Mouse (Mus musculus) forebrain, embryonic 12.5 days (tissue): Measurements from ENCODE around the gene 1520401A03Rik. TPM values are rescaled to one million over a fixed set of nuclear protein-coding genes. Genes with fewer than 3 reads are reported as not detected.
A peak's percentile ranks its signal among the peaks of the same experiment; 100 is the strongest.

Source experiments
- ATAC-seq: fragments of 200-750 bp; cut with Nextera tagmentation; 2 replicates; pipeline ENCODE4 v1.8.0; 2017; ENCODE audit warnings: moderate TSS enrichment; ENCODE audit not compliant: low FRiP score
- H3K27ac ChIP-seq: fragments of 300-500 bp; sonication (generic); 2 replicates; pipeline ENCODE4 v1.5.1; 2016; ENCODE audit warnings: mild to moderate bottlenecking
- H3K27me3 ChIP-seq: fragments of 300-500 bp; sonication (generic); 2 replicates; pipeline ENCODE4 v1.6.1; 2016; ENCODE audit warnings: mild to moderate bottlenecking
- H3K36me3 ChIP-seq: fragments of 300-500 bp; sonication (generic); replicated peaks from 2 replicates; pipeline ENCODE4 v1.6.1; 2016; ENCODE audit warnings: mild to moderate bottlenecking
- H3K4me1 ChIP-seq: fragments of 300-500 bp; sonication (generic); 2 replicates; pipeline ENCODE4 v1.6.1; 2016
- H3K4me2 ChIP-seq: fragments of 300-500 bp; sonication (generic); 2 replicates; pipeline ENCODE4 v1.6.1; 2016; ENCODE audit warnings: mild to moderate bottlenecking, moderate library complexity
- H3K4me3 ChIP-seq: fragments of 300-500 bp; sonication (generic); replicated peaks from 2 replicates; pipeline ENCODE4 v1.5.1; 2016; ENCODE audit warnings: mild to moderate bottlenecking
- H3K9ac ChIP-seq: fragments of 300-500 bp; sonication (generic); 2 replicates; pipeline ENCODE4 v1.6.1; 2016; ENCODE audit warnings: mild to moderate bottlenecking
- H3K9me3 ChIP-seq: fragments of 300-500 bp; sonication (generic); 2 replicates; pipeline ENCODE4 v1.6.1; 2016
- WGBS: fragments of 180-500 bp; shearing (Covaris S2); methylation state at CpG from one replicate; pipeline ENCODE4 v1.1.7; 2016; 5-methylcytosine and 5-hydroxymethylcytosine counted together
- polyA plus RNA-seq: library from polyadenylated mRNA; unstranded; fragments of >200 nt; fragmentation: Nextera tagmentation; extraction: Ambion mirVana; gene quantifications from 2 replicates; pipeline ENCODE4 v1.2.1, GENCODE M21; 2016

Gene 1520401A03Rik
- polyA plus RNA-seq, 1 experiment from 2014 or later, result not detected

DNA sequence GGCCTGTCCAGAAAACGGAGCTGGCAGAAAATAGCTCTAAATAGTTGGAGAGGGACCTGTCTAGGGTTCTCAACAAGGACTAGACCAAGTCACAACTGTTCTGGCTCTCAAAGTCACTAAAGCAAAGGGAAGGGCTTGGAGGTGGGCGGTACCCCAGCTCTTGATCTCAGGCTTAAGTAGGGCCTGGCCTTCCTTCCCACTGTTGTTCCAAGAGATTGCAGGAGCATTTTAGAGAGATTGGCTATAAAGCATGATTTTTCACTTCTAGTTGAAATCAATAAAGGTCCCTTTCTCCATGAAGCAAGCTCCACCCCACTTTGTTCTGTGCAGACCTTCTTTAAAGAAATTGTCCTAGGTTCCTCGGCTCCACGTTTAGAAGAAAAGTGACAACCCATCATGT, 2.9 kb upstream of the 1520401A03Rik start:
- peaks cover 14% of the 10 kb centered on the region for H3K4me1 ChIP-seq
- H3K36me3 ChIP-seq, result no peaks in the 10 kb centered on the region
- WGBS, result 69% methylated on average over 4 of the region's 4 CpGs
- peak overlapping the region; percentile 53; the same call in 1 of the 2 replicates for H3K27ac ChIP-seq
- H3K9me3 ChIP-seq, result no peaks in the 10 kb centered on the region
- H3K27me3 ChIP-seq, result peaks cover 7% of the 10 kb centered on the region; the same call in 1 of the 2 replicates
- H3K9ac ChIP-seq, result peak overlapping the region; percentile 48
- H3K4me2 ChIP-seq, result peak overlapping the region; percentile 88
- H3K4me3 ChIP-seq, result peak overlapping the region; percentile 92
- no peak for ATAC-seq

- WGBS, result 90% methylated on average over 2 of the region's 2 CpGs
- Histone ChIP-seq H3K36me3 (no peaks in the 10 kb centered on the region), H3K4me1 (peaks cover 8% of the 10 kb centered on the region), H3K4me2 (no peak overlapping the region), H3K9ac (no peak overlapping the region), H3K4me3 (no peak overlapping the region), H3K9me3 (no peaks in the 10 kb centered on the region), H3K27ac (no peak overlapping the region), H3K27me3 (peaks cover 10% of the 10 kb centered on the region; the same call in 1 of the 2 replicates)
- ATAC-seq, result no peak
Measured at GRCm38 (mm10) chr17:23721886-23722285, 697 bp downstream of the 1520401A03Rik start.

DNA sequence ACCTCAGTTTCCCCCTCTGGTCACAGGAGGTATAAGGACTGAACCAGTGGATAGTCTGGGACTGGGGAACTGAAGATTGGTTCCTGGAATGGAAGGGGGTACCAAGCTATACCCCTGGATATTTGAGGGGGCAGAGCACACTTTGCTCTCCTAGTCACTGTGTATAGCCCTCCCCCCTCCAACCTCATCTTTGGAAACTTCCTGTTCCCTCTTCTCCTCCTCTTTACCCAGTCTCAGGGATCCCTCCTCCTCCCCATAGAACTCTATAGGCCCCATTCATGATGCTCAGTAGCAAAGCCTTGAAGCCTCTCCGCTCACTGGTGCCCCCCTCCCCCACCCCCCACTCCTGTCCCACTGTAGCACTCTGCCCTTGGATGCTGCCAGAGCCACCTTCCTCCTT, 3.1 kb downstream of the 1520401A03Rik start:
- Histone ChIP-seq H3K4me2 (no peak overlapping the region), H3K9me3 (no peaks in the 10 kb centered on the region), H3K4me3 (no peak overlapping the region), H3K36me3 (no peaks in the 10 kb centered on the region), H3K4me1 (no peaks in the 10 kb centered on the region), H3K27me3 (peaks cover 10% of the 10 kb centered on the region; the same call in 1 of the 2 replicates), H3K27ac (no peak overlapping the region), H3K9ac (no peak overlapping the region)
- no peak for ATAC-seq
- WGBS, result 0% methylated on average over 1 of the region's 1 CpGs

- 58% methylated on average over 2 of the region's 2 CpGs for WGBS
- H3K9ac ChIP-seq, result no peak overlapping the region
- no peak overlapping the region for H3K4me2 ChIP-seq
Measured at GRCm38 (mm10) chr17:23717003-23717402, 5.6 kb downstream of the 1520401A03Rik start.

DNA sequence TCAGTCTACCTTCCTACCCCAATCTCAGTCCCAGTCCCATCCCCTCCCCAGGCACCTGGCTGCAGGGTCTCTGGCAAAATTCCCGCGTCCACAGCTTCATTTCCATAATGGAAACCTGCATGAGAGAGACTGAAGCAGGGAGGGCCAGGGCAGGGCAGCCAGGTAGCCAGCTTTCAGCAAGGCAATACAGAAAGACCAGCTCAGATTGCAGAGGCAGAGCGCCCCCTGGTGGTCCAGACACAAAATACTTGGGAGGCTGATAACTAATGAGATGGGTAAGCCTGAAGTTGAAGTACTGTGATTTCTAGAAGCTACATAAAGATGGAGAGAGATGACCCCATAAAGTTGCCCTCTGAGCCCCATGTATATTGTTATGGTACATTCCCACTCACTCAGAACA, 16.4 kb downstream of the 1520401A03Rik start:
- H3K36me3 ChIP-seq, result no peaks in the 10 kb centered on the region
- no peak overlapping the region for H3K9ac ChIP-seq
- H3K4me2 ChIP-seq, result no peak overlapping the region
- no peak overlapping the region for H3K27ac ChIP-seq
- peaks cover 43% of the 10 kb centered on the region for H3K27me3 ChIP-seq
- WGBS, result 1% methylated on average over 3 of the region's 3 CpGs
- H3K9me3 ChIP-seq, result no peaks in the 10 kb centered on the region
- H3K4me3 ChIP-seq, result no peak overlapping the region
- no peaks in the 10 kb centered on the region for H3K4me1 ChIP-seq
- ATAC-seq, result peak; percentile 65

More at GRCm38 (mm10) chr17:23717003-23717402, 5.6 kb downstream of the 1520401A03Rik start:
- Histone ChIP-seq H3K9me3 (no peaks in the 10 kb centered on the region), H3K27me3 (peaks cover 5% of the 10 kb centered on the region; the same call in 1 of the 2 replicates), H3K4me1 (no peaks in the 10 kb centered on the region), H3K27ac (no peak overlapping the region), H3K36me3 (no peaks in the 10 kb centered on the region), H3K4me3 (no peak overlapping the region)
- no peak for ATAC-seq

- WGBS, result 80% methylated on average over 7 of the region's 7 CpGs
- no peak for ATAC-seq
- Histone ChIP-seq H3K9me3 (no peaks in the 10 kb centered on the region), H3K9ac (no peak overlapping the region), H3K4me1 (no peaks in the 10 kb centered on the region), H3K36me3 (no peaks in the 10 kb centered on the region), H3K4me3 (no peak overlapping the region), H3K27me3 (peaks cover 48% of the 10 kb centered on the region), H3K4me2 (no peak overlapping the region), H3K27ac (no peak overlapping the region)
Measured at GRCm38 (mm10) chr17:23705525-23706104, 17.0 kb downstream of the 1520401A03Rik start.

GRCm38 (mm10) chr17:23704741-23705140, 17.8 kb downstream of the 1520401A03Rik start:
- Histone ChIP-seq H3K4me1 (no peaks in the 10 kb centered on the region), H3K27ac (no peak overlapping the region), H3K4me3 (no peak overlapping the region), H3K36me3 (no peaks in the 10 kb centered on the region), H3K9me3 (no peaks in the 10 kb centered on the region), H3K27me3 (peaks cover 48% of the 10 kb centered on the region), H3K9ac (no peak overlapping the region), H3K4me2 (no peak overlapping the region)
- WGBS, result 60% methylated on average over 7 of the region's 7 CpGs
- no peak for ATAC-seq

DNA sequence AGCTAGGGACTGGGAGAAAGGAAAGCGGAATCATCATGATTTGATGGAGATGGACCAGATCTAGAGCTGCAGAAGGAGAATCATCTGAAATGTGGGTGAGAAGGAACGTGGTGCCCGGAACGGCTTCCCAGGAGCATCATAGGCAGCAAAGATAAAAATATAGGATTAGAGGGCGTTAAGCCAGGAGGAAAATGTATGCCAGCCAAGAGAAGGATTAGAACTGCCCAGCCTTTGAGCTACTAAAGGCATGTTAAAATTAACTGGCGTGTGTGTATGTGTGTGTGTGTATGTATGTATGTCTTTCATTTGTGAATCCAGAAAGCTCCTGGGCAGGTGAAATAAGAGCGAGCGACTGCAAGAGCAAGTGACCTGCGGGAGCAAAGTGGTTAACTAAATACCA, 19.3 kb downstream of the 1520401A03Rik start:
- H3K4me1 ChIP-seq, result peaks cover 7% of the 10 kb centered on the region
- no peaks in the 10 kb centered on the region for H3K9me3 ChIP-seq
- H3K27me3 ChIP-seq, result peaks cover 60% of the 10 kb centered on the region
- no peak overlapping the region for H3K4me3 ChIP-seq
- 84% methylated on average over 9 of the region's 9 CpGs for WGBS
- no peak overlapping the region for H3K4me2 ChIP-seq
- ATAC-seq, result no peak
- H3K36me3 ChIP-seq, result no peaks in the 10 kb centered on the region
- no peak overlapping the region for H3K9ac ChIP-seq
- H3K27ac ChIP-seq, result no peak overlapping the region

GRCm38 (mm10) chr17:23700079-23700478, 22.5 kb downstream of the 1520401A03Rik start:
- WGBS, result under 1% methylated on average over 24 of the region's 28 CpGs
- H3K4me3 ChIP-seq, result peak overlapping the region; percentile 77
- H3K27me3 ChIP-seq, result peaks cover 63% of the 10 kb centered on the region
- no peaks in the 10 kb centered on the region for H3K36me3 ChIP-seq
- H3K4me1 ChIP-seq, result peaks cover 7% of the 10 kb centered on the region
- H3K9me3 ChIP-seq, result no peaks in the 10 kb centered on the region
- ATAC-seq, result peak; percentile 95
- 0 out of 2 replicates have a peak overlapping the region, but pooled peaks have one; percentile 13 for H3K27ac ChIP-seq
- H3K9ac ChIP-seq, result peak overlapping the region; percentile 63
- peak overlapping the region; percentile 100 for H3K4me2 ChIP-seq

GRCm38 (mm10) chr17:23699131-23700077, 23.2 kb downstream of the 1520401A03Rik start:
- no peaks in the 10 kb centered on the region for H3K36me3 ChIP-seq
- peak overlapping the region; percentile 63 for H3K9ac ChIP-seq
- ATAC-seq, result peak; percentile 72

GRCm38 (mm10) chr17:23695801-23696200, 26.8 kb downstream of the 1520401A03Rik start:
- Histone ChIP-seq H3K4me3 (no peak overlapping the region), H3K4me2 (no peak overlapping the region), H3K27ac (no peak overlapping the region), H3K27me3 (peaks cover 50% of the 10 kb centered on the region), H3K4me1 (peaks cover 7% of the 10 kb centered on the region), H3K9me3 (no peaks in the 10 kb centered on the region), H3K36me3 (no peaks in the 10 kb centered on the region), H3K9ac (no peak overlapping the region)
- 9% methylated on average over 3 of the region's 3 CpGs for WGBS
- no peak for ATAC-seq

More at GRCm38 (mm10) chr17:23699131-23700077, 23.2 kb downstream of the 1520401A03Rik start:
- Histone ChIP-seq H3K9me3 (no peaks in the 10 kb centered on the region), H3K4me2 (peak overlapping the region; percentile 100), H3K27me3 (peaks cover 63% of the 10 kb centered on the region), H3K4me3 (peak overlapping the region; percentile 77), H3K4me1 (peaks cover 7% of the 10 kb centered on the region), H3K27ac (0 out of 2 replicates have a peak overlapping the region, but pooled peaks have one; percentile 13)
- under 1% methylated on average over 59 of the region's 101 CpGs for whole genome bisulfite sequencing

DNA sequence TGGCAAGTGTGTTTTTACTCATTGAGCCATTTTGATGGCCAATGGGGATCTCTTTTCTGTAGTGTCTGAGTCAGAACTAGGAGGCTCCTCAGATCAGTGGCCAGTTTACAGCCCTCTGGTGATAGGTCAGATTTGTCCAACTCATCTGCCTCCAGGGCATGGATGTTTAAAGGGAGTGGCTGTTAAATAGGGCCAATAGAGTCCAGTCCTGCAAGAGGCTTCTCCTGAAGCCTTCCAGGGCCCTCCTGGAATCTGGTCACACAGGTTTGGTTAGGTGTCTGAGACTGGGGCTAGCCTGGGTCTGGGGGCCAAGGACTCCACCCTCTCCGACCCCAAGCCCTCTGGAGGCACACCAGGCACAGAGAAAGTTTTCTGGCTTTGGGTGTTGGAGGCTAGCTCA, 28.1 kb downstream of the 1520401A03Rik start:
- Histone ChIP-seq H3K4me2 (no peak overlapping the region), H3K9me3 (no peaks in the 10 kb centered on the region), H3K27me3 (peaks cover 37% of the 10 kb centered on the region), H3K4me3 (no peak overlapping the region), H3K27ac (no peak overlapping the region), H3K36me3 (no peaks in the 10 kb centered on the region), H3K9ac (no peak overlapping the region), H3K4me1 (peaks cover 6% of the 10 kb centered on the region)
- ATAC-seq, result no peak
- WGBS, result 76% methylated on average over 1 of the region's 1 CpGs
